Mouse (Mus musculus) hindbrain, embryonic 15.5 days (tissue): ENCODE measurements at regions not wholly inside any gene's neighbourhood (a gene's known extent, or its start where the extent isn't known, plus 50 kb on each side); places are given as distances from the start of the nearest gene placed in this dataset.

Experiments used
- ATAC-seq: fragments of 200-750 bp; cut with Nextera tagmentation; 2 replicates; pipeline ENCODE4 v1.8.0; 2017; ENCODE audit warnings: low read depth, moderate number of reproducible peaks, moderate TSS enrichment; ENCODE audit not compliant: low FRiP score
- H3K27ac ChIP-seq: fragments of 300-500 bp; sonication (generic); replicated peaks from 2 replicates; pipeline ENCODE4 v1.5.1; 2015; ENCODE audit warnings: mild to moderate bottlenecking, inconsistent platforms
- H3K27me3 ChIP-seq: fragments of 300-500 bp; sonication (generic); 2 replicates; pipeline ENCODE4 v1.6.1; 2015; ENCODE audit warnings: control low read depth, inconsistent platforms
- H3K36me3 ChIP-seq: fragments of 300-500 bp; sonication (generic); 2 replicates; pipeline ENCODE4 v1.6.1; 2015; ENCODE audit warnings: control low read depth, inconsistent platforms
- H3K4me1 ChIP-seq: fragments of 300-500 bp; sonication (generic); replicated peaks from 2 replicates; pipeline ENCODE4 v1.6.1; 2015; ENCODE audit warnings: control low read depth, inconsistent platforms
- H3K4me2 ChIP-seq: fragments of 300-500 bp; sonication (generic); 2 replicates; pipeline ENCODE4 v1.6.1; 2015; ENCODE audit warnings: moderate library complexity, mild to moderate bottlenecking, inconsistent platforms
- H3K4me3 ChIP-seq: fragments of 300-500 bp; sonication (generic); 2 replicates; pipeline ENCODE4 v1.5.1; 2015; ENCODE audit warnings: mild to moderate bottlenecking, inconsistent platforms
- H3K9ac ChIP-seq: fragments of 300-500 bp; sonication (generic); 2 replicates; pipeline ENCODE4 v1.6.1; 2015; ENCODE audit warnings: inconsistent platforms
- H3K9me3 ChIP-seq: fragments of 300-500 bp; sonication (generic); 2 replicates; pipeline ENCODE4 v1.6.1; 2016; ENCODE audit warnings: control low read depth, inconsistent platforms
- WGBS: fragments of 180-500 bp; shearing (Covaris S2); methylation state at CpG from one replicate; pipeline ENCODE4 v1.1.7; 2015; 5-methylcytosine and 5-hydroxymethylcytosine counted together

DNA sequence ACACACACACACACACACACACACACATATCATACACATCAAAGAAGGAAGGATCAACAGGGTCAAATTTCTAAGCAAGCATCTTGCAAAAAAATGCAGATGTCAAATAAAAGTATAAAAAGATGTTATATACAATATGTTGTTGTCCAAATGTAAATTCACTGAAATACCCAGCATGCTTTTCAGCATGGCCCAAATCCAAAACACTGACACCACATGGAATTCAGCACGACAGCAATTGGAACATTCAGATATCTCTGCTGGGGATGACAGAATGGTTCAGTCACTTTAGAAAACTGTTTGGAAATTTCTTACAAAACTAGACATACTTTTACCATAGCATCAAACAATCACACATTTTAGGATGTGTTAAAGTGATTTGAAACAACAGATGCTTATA, 339.6 kb downstream of the Pdha2 start:
- no peak overlapping the region for H3K4me3 ChIP-seq
- no peak overlapping the region for H3K27ac ChIP-seq
- no peak overlapping the region for H3K4me2 ChIP-seq
- no peaks in the 10 kb centered on the region for H3K9me3 ChIP-seq
- 74% methylated on average over 1 of the region's 1 CpGs for WGBS
- no peaks in the 10 kb centered on the region for H3K4me1 ChIP-seq
- H3K36me3 ChIP-seq, result no peaks in the 10 kb centered on the region
- ATAC-seq, result no peak
- no peak overlapping the region for H3K9ac ChIP-seq
- H3K27me3 ChIP-seq, result no peaks in the 10 kb centered on the region

DNA sequence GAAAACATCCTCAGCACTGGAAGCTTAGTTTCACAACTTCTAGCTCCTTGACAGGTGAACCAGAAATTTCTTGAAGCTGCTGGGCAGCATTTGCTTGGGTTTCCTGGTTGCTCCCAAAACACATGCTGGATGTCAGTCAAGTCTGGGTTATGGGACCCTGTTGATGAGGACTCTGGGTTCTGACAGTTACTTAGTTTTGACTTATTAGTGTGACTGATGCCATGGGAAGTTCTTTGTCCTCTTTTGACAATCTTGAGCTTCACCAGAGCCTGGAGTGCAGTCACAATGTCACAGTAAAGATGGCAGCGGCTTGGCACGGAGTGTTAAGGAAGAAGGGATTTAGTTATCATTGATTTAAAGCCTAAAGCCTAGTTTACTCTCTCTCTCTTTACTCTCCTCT, 340.9 kb downstream of the Pdha2 start:
- no peaks in the 10 kb centered on the region for H3K4me1 ChIP-seq
- no peaks in the 10 kb centered on the region for H3K27me3 ChIP-seq
- no peaks in the 10 kb centered on the region for H3K9me3 ChIP-seq
- no peak overlapping the region for H3K9ac ChIP-seq
- H3K36me3 ChIP-seq, result no peaks in the 10 kb centered on the region
- no peak overlapping the region for H3K4me2 ChIP-seq
- no peak overlapping the region for H3K4me3 ChIP-seq
- H3K27ac ChIP-seq, result no peak overlapping the region
- no peak for ATAC-seq
- 95% methylated on average over 2 of the region's 2 CpGs for WGBS

DNA sequence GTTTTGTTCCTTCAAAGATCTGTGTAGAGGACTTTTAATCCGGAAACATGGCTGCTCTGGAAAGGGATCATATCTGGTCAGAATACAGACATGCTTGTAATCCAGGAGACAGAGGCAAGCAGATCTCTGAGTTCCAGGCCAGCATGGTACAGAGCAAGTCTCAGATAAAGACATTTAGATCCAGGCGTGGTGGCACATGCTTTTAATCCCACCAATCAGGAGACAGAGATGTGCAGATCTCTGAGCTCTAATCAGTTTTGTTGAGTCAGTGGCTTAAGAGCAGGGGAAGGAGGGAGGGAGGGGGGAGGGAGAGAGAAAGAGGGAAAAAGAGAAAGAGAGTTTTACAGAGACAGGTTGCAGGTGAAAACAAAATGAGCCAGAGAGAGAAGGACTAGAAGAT, 372.0 kb downstream of the Pdha2 start:
- no peaks in the 10 kb centered on the region for H3K27me3 ChIP-seq
- WGBS, result 69% methylated on average over 2 of the region's 2 CpGs
- H3K27ac ChIP-seq, result no peak overlapping the region
- no peak overlapping the region for H3K9ac ChIP-seq
- H3K4me2 ChIP-seq, result no peak overlapping the region
- no peak overlapping the region for H3K4me3 ChIP-seq
- H3K9me3 ChIP-seq, result no peaks in the 10 kb centered on the region
- H3K36me3 ChIP-seq, result no peaks in the 10 kb centered on the region
- H3K4me1 ChIP-seq, result no peaks in the 10 kb centered on the region
- no peak for ATAC-seq

DNA sequence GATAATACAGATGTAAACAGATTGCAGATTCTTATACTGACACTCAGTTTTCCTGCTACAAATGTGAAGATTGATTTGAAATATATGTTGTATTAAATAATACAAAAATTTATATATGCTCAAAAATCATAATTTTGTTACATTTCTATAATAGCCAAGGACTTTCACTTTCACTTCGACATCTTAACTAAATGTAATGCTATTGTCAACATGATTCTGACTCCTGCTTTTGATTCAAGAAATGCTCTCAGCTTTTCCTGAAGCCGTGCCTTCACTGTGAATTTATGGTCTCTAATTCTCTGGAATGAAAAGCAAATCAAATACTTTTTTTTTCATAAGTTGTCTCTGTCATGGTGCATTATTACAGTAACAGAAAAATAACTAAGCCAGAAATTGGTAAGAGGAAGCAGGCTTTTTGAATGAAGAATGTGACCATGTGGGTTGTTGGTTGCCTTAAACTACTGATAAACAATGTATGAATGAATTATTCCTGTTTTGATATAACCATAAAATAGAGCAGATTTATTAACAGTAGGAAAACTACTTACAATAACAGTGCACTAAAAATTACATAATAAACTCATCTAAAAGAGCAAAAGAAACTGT, 374.1 kb downstream of the Pdha2 start:
- 78% methylated on average over 2 of the region's 2 CpGs for WGBS
- H3K36me3 ChIP-seq, result no peaks in the 10 kb centered on the region
- H3K9me3 ChIP-seq, result no peaks in the 10 kb centered on the region
- H3K27me3 ChIP-seq, result no peaks in the 10 kb centered on the region
- no peaks in the 10 kb centered on the region for H3K4me1 ChIP-seq
- no peak overlapping the region for H3K4me2 ChIP-seq
- ATAC-seq, result no peak
- no peak overlapping the region for H3K4me3 ChIP-seq
- no peak overlapping the region for H3K27ac ChIP-seq
- H3K9ac ChIP-seq, result no peak overlapping the region

DNA sequence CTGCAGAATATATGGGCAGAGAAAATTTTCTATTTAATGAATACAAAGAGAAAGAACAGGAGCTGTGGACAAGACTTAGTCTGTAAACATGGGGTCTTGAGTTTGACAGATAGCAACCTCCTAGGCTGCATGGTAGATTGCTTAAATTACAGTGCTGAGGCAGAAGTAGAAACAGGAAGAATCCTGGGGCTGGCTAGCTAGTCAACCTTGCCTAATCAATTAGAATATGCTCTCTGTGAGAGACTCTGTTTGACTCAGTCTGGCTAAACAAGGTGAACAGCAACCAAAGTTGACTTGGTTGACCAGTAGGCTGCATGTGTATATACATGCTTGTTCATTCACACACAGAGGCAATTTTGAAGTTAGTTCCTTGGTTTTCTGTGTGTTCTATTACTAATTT, 390.9 kb downstream of the Pdha2 start:
- Histone ChIP-seq H3K27me3 (no peaks in the 10 kb centered on the region), H3K9ac (no peak overlapping the region), H3K4me3 (no peak overlapping the region), H3K4me2 (no peak overlapping the region), H3K36me3 (no peaks in the 10 kb centered on the region), H3K27ac (no peak overlapping the region), H3K9me3 (no peaks in the 10 kb centered on the region), H3K4me1 (no peaks in the 10 kb centered on the region)
- no peak for ATAC-seq

DNA sequence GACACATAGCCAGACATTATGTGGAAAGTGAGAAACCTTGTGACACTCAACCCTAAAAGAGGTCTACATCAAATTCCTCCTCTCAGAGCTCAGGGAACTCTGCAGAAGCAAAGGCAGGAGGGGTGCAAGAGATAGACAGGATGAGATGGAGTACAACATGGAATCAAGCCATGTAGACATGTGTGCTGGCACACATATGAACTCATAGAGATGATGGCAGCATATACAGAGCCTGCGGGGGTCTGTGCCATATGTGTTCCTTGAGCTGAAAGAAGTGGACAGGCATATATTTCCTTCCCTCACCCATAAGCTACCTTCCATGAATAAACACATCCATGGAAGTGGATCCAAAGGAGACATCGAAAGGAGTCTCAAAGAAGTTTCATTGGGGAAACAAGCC, 406.6 kb downstream of the Pdha2 start:
- no peaks in the 10 kb centered on the region for H3K27me3 ChIP-seq
- 94% methylated on average over 2 of the region's 2 CpGs for WGBS
- no peaks in the 10 kb centered on the region for H3K9me3 ChIP-seq
- ATAC-seq, result no peak
- no peak overlapping the region for H3K4me3 ChIP-seq
- no peak overlapping the region for H3K27ac ChIP-seq
- H3K4me1 ChIP-seq, result no peaks in the 10 kb centered on the region
- H3K36me3 ChIP-seq, result no peaks in the 10 kb centered on the region
- no peak overlapping the region for H3K9ac ChIP-seq
- no peak overlapping the region for H3K4me2 ChIP-seq

DNA sequence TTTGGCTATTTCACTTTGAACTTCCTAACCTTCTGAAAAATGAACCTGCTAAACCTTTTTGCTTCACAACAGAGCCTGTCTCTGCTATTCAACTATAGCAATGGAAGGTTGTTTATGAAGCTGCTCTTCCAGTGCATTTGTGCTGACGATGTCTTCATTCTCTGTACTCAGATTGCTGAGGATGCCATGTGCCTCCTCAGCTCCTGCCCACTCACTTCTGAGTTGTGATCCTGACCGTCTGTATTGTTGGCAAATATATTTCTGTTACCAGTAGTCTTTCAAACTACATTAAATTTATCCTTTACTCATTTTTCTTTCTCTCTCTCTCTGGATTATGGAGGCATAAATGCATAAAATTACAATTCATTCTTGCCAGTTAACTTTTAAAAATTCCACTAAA, 419.2 kb downstream of the Pdha2 start:
- WGBS, result 90% methylated on average over 2 of the region's 2 CpGs
- ATAC-seq, result no peak
- H3K4me2 ChIP-seq, result no peak overlapping the region
- no peak overlapping the region for H3K27ac ChIP-seq
- H3K4me3 ChIP-seq, result no peak overlapping the region
- no peaks in the 10 kb centered on the region for H3K36me3 ChIP-seq
- H3K9me3 ChIP-seq, result no peaks in the 10 kb centered on the region
- H3K9ac ChIP-seq, result no peak overlapping the region
- no peaks in the 10 kb centered on the region for H3K4me1 ChIP-seq
- H3K27me3 ChIP-seq, result no peaks in the 10 kb centered on the region

DNA sequence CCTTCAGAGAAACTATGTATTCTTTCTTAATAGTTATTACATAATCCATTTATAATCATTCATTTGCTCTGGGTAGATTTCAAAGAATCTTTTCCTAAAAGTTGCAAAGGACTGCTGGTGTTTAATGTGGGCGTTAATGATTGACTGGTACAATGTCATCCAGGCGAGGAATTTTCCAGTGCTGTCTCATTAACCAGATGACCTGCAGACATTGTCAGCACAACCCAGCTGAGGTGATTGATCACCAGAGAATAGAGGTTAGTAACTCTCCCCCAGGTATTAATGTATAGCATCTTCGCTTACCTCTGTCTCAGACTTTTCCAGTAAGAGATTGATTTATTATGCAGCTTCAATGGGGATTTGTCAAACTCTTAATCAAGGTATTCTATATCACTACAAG, 426.5 kb downstream of the Pdha2 start:
- Histone ChIP-seq H3K9ac (no peak overlapping the region), H3K36me3 (no peaks in the 10 kb centered on the region), H3K27me3 (no peaks in the 10 kb centered on the region), H3K4me1 (no peaks in the 10 kb centered on the region), H3K9me3 (no peaks in the 10 kb centered on the region), H3K27ac (no peak overlapping the region), H3K4me3 (no peak overlapping the region), H3K4me2 (no peak overlapping the region)
- ATAC-seq, result no peak
- 58% methylated on average over 3 of the region's 3 CpGs for WGBS

DNA sequence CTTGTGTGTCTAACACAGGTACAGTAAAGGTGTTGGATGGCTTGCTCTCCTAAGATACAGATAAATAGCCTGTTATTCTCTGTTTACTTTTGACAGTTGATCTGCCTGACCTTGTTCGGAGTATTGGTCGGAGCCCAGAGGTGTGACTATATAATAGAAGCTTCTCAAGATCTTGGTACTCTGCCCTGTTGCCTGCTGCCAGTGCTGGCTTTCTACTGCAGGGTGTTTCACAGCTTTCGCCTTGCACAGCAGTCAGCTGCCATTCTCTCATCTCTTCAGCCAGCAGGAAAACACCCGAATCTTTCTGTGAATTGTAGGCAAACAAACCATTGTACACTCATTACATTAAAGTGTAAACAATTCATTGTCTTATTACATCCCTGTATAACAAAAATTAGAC, 452.1 kb downstream of the Pdha2 start:
- H3K9ac ChIP-seq, result no peak overlapping the region
- H3K9me3 ChIP-seq, result no peaks in the 10 kb centered on the region
- H3K36me3 ChIP-seq, result no peaks in the 10 kb centered on the region
- no peaks in the 10 kb centered on the region for H3K4me1 ChIP-seq
- ATAC-seq, result no peak
- H3K4me2 ChIP-seq, result no peak overlapping the region
- no peak overlapping the region for H3K4me3 ChIP-seq
- no peak overlapping the region for H3K27ac ChIP-seq
- no peaks in the 10 kb centered on the region for H3K27me3 ChIP-seq
- 81% methylated on average over 4 of the region's 4 CpGs for WGBS

DNA sequence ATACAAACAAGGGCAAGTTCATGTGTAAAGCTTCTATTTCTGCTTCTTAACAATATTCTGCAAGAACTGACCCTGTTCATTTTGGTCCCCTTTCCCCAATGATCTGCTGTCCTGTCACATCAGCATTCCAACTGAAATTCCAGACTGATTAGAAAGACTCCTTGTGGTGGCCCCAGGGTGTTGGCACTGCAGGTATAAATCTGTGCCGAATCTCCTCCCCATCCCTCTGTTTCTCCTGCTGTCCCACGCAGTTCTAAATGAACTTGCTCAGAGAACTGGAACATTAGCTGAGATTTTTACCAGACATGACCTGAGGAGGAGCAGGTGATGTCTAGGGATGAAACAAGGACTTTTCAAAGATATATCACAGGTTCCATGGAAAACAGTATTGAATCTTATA, 467.7 kb downstream of the Pdha2 start:
- no peak overlapping the region for H3K27ac ChIP-seq
- H3K27me3 ChIP-seq, result no peaks in the 10 kb centered on the region
- no peak overlapping the region for H3K4me3 ChIP-seq
- H3K4me1 ChIP-seq, result no peaks in the 10 kb centered on the region
- ATAC-seq, result no peak
- no peak overlapping the region for H3K9ac ChIP-seq
- H3K9me3 ChIP-seq, result no peaks in the 10 kb centered on the region
- H3K36me3 ChIP-seq, result no peaks in the 10 kb centered on the region
- H3K4me2 ChIP-seq, result no peak overlapping the region
- WGBS, result 57% methylated on average over 2 of the region's 2 CpGs

DNA sequence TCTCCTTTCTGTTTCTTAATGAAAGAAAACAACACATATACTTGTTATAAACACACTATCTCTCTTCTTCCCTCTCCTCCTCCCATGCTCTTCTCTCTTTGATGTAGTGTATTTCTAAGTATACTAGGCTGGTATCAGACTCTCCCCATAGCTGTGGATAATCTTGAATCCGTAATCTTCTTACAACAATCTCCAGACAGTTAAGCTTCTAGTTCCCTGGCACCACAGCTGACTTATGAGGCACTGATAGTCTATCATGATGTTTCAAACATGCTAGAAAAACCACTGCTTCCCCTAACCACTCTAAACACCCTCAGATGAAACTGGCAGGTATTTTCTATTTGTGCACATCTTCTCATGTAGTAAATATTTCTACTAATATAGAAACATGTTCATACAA, 471.7 kb downstream of the Pdha2 start:
- Histone ChIP-seq H3K27ac (no peak overlapping the region), H3K27me3 (no peaks in the 10 kb centered on the region), H3K9ac (no peak overlapping the region), H3K4me1 (no peaks in the 10 kb centered on the region), H3K36me3 (no peaks in the 10 kb centered on the region), H3K4me2 (no peak overlapping the region), H3K9me3 (no peaks in the 10 kb centered on the region), H3K4me3 (no peak overlapping the region)
- ATAC-seq, result no peak
- WGBS, result 88% methylated on average over 1 of the region's 1 CpGs

DNA sequence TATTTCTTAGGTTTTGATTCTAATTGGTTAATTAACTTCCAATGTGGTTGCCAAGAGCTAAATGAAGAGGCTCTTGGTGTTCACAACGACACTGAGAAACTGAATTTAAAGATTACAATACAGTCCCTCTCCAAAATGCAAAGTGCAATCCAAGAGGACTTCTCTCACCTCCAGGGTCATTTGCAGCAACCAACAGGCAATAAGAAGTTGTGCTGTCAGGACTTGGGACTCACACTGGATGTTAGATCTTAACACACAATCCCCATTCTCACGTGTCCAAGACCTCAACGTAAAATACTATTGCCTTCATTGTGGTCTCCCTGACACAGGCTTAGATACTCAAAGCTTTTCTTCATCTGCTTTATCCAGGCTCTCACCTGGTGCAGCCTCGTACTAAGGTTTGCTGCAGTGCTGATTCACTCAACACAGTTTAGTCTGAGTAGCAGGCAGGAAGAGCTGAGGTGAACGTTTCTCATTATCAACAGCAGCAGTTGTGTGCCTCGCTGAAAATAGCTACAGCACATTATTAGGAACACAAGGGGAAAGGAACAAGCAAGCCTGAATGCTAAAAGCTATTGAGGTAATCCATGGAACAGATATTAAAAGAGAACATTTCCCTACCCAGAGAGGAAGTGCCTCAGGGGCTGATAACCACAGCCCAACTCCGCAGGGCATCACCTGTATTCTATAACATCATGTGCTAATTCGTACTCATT, 473.3 kb downstream of the Pdha2 start:
- no peaks in the 10 kb centered on the region for H3K36me3 ChIP-seq
- no peaks in the 10 kb centered on the region for H3K9me3 ChIP-seq
- no peaks in the 10 kb centered on the region for H3K4me1 ChIP-seq
- H3K9ac ChIP-seq, result no peak overlapping the region
- WGBS, result 71% methylated on average over 8 of the region's 8 CpGs
- no peak overlapping the region for H3K4me3 ChIP-seq
- no peak for ATAC-seq
- no peak overlapping the region for H3K27ac ChIP-seq
- no peaks in the 10 kb centered on the region for H3K27me3 ChIP-seq
- H3K4me2 ChIP-seq, result no peak overlapping the region

DNA sequence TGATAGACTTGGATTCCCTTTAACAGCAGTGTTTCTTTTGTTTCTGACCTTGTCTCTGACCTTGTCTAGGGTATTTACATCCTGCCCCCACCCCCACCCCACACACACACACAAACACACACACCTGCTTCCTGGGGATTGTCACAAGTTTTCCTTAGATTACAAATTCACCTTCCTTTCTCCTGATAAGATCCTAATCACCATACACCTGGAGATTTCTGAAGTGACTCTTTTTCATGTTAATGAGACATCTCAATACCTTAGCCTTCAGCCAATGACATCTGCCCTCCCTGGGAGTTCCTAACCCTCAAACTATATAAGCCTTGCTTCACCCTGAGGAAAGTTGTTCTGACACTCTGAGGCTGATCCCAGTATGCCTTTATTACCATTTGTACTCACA, 495.3 kb downstream of the Pdha2 start:
- no peak overlapping the region for H3K4me2 ChIP-seq
- no peak for ATAC-seq
- H3K27ac ChIP-seq, result no peak overlapping the region

More for the DNA sequence above, 495.3 kb downstream of the Pdha2 start:
- H3K9me3 ChIP-seq, result no peaks in the 10 kb centered on the region
- H3K4me1 ChIP-seq, result no peaks in the 10 kb centered on the region
- no peaks in the 10 kb centered on the region for H3K27me3 ChIP-seq
- H3K9ac ChIP-seq, result no peak overlapping the region
- no peaks in the 10 kb centered on the region for H3K36me3 ChIP-seq
- no peak overlapping the region for H3K4me3 ChIP-seq
